Mouse (Mus musculus): Measurements from ENCODE around the gene Ttc29. TPM values are rescaled to one million over a fixed set of nuclear protein-coding genes. Genes with fewer than 3 reads are reported as not detected.

Gene Ttc29
- polyA plus RNA-seq, 1 experiment: not detected

GRCm38 (mm10) chr8:78317666-78318065 is 104.6 kb downstream of the Ttc29 start:
- no peak for TF ChIP-seq CTCF (IDR thresholded peaks at IDR 0.05; ENCODE audit: borderline replicate concordance, control insufficient read depth, extremely low read depth, insufficient read depth, low read length, poor library complexity)
- no peak for TF ChIP-seq POLR2A (IDR thresholded peaks at IDR 0.05; ENCODE audit: control insufficient read depth, extremely low read depth, insufficient read depth, low read length, poor library complexity)
- no peak overlapping the region for H3K27ac ChIP-seq (ENCODE audit: control insufficient read depth, insufficient read depth, low read length)
- no peaks in the 10 kb centered on the region for H3K27me3 ChIP-seq (ENCODE audit: control insufficient read depth, insufficient read depth, low read length)
- no peak overlapping the region for H3K4me3 ChIP-seq (ENCODE audit: control insufficient read depth, insufficient read depth, low read length)
- H3K4me1 ChIP-seq (replicated peaks; ENCODE audit: control insufficient read depth, insufficient read depth, low read length): no peaks in the 10 kb centered on the region
- H3K36me3 ChIP-seq (ENCODE audit: control insufficient read depth, insufficient read depth, low read length): no peaks in the 10 kb centered on the region
- DNase-seq: no peak
- whole genome bisulfite sequencing: 89% methylated on average over 2 of the region's 2 CpGs

DNA sequence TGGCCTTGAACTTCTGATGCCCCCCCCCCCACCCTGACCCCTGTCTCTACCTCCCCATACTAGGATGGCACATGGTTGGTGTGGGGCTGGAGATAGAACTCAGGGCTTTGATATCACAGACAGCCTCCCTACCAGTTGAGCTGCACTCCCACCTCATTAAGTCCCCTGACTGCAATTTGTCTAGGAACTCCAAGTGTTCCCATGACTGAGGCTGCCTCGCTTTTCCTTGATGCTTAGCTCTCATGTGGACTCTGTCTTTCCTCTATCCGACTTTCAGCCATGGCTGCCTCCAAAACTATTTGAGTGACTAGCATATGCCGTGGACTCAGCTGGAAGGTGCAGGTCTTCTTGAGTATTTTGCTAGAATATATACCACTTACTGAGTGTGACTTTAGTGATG is 110.3 kb downstream of the Ttc29 start:
- no peak overlapping the region for H3K27ac ChIP-seq (ENCODE audit: control insufficient read depth, insufficient read depth, low read length)
- H3K36me3 ChIP-seq (ENCODE audit: control insufficient read depth, insufficient read depth, low read length): no peaks in the 10 kb centered on the region
- WGBS: 93% methylated on average over 3 of the region's 3 CpGs

GRCm38 (mm10) chr8:78340689-78341529 is 127.8 kb downstream of the Ttc29 start:
- H3K36me3 ChIP-seq (ENCODE audit: control insufficient read depth, insufficient read depth, low read length): no peaks in the 10 kb centered on the region
- no peaks in the 10 kb centered on the region for H3K4me1 ChIP-seq (replicated peaks; ENCODE audit: control insufficient read depth, insufficient read depth, low read length)
- DNase-seq: no peak
- no peaks in the 10 kb centered on the region for H3K27me3 ChIP-seq (ENCODE audit: control insufficient read depth, insufficient read depth, low read length)
- no peak overlapping the region for H3K4me3 ChIP-seq (ENCODE audit: control insufficient read depth, insufficient read depth, low read length)
- WGBS: 59% methylated on average over 11 of the region's 11 CpGs
- TF ChIP-seq POLR2A (IDR thresholded peaks at IDR 0.05; ENCODE audit: control insufficient read depth, extremely low read depth, insufficient read depth, low read length, poor library complexity) (no peak), CTCF (IDR thresholded peaks at IDR 0.05; ENCODE audit: borderline replicate concordance, control insufficient read depth, extremely low read depth, insufficient read depth, low read length, poor library complexity) (no peak)
- no peak overlapping the region for H3K27ac ChIP-seq (ENCODE audit: control insufficient read depth, insufficient read depth, low read length)

More for the DNA sequence above, 110.3 kb downstream of the Ttc29 start:
- no peaks in the 10 kb centered on the region for H3K27me3 ChIP-seq (ENCODE audit: control insufficient read depth, insufficient read depth, low read length)
- no peak for DNase-seq
- no peak overlapping the region for H3K4me3 ChIP-seq (ENCODE audit: control insufficient read depth, insufficient read depth, low read length)
- TF ChIP-seq POLR2A (IDR thresholded peaks at IDR 0.05; ENCODE audit: control insufficient read depth, extremely low read depth, insufficient read depth, low read length, poor library complexity): no peak
- no peak for TF ChIP-seq CTCF (IDR thresholded peaks at IDR 0.05; ENCODE audit: borderline replicate concordance, control insufficient read depth, extremely low read depth, insufficient read depth, low read length, poor library complexity)
- H3K4me1 ChIP-seq (replicated peaks; ENCODE audit: control insufficient read depth, insufficient read depth, low read length): no peaks in the 10 kb centered on the region

DNA sequence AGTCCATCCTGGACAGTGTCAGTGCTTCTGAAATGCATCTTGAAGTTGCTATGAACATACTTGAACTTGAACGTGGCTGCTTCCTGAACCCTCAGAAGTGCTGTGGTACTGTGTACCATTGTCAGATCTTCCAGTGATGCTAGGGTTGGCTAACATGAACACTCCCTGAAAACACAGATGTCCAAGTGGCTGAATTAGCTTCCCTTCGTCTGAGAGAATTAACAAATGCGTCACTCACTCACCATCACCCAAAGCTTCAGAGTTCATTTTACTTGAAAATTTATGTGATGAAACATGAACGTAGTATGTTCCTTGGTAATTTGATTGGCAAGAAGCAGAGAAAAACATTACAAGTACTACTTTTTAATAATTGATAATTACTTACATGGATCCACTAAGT is 129.1 kb downstream of the Ttc29 start:
- 82% methylated on average over 4 of the region's 4 CpGs for WGBS
- no peaks in the 10 kb centered on the region for H3K4me1 ChIP-seq (replicated peaks; ENCODE audit: control insufficient read depth, insufficient read depth, low read length)

DNA sequence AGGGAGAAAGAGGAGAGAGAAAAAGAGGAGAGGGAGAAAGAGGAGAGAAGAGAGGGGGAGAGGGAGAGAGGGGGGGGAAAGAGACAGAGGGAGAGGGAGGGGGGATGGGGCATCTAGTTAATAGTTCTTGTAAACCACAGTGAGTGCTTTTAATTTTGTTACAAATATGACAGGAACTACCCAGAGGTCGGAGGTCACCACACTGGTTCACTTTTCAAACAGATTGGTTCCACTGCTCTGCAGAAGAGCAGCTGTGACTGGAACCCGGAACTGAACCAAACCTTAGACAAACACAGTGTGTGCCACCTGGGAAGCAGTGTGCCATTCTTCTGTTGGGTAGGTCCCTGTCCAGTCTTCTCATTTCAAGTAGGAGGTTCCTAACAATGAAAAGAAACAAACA is 130.9 kb downstream of the Ttc29 start:
- no peak overlapping the region for H3K4me3 ChIP-seq (ENCODE audit: control insufficient read depth, insufficient read depth, low read length)
- H3K27me3 ChIP-seq (ENCODE audit: control insufficient read depth, insufficient read depth, low read length): no peaks in the 10 kb centered on the region
- H3K4me1 ChIP-seq (replicated peaks; ENCODE audit: control insufficient read depth, insufficient read depth, low read length): no peaks in the 10 kb centered on the region
- no peak overlapping the region for H3K27ac ChIP-seq (ENCODE audit: control insufficient read depth, insufficient read depth, low read length)
- no peak for DNase-seq
- no peaks in the 10 kb centered on the region for H3K36me3 ChIP-seq (ENCODE audit: control insufficient read depth, insufficient read depth, low read length)
- WGBS: 81% methylated on average over 2 of the region's 2 CpGs
- TF ChIP-seq CTCF (IDR thresholded peaks at IDR 0.05; ENCODE audit: borderline replicate concordance, control insufficient read depth, extremely low read depth, insufficient read depth, low read length, poor library complexity) (no peak), POLR2A (IDR thresholded peaks at IDR 0.05; ENCODE audit: control insufficient read depth, extremely low read depth, insufficient read depth, low read length, poor library complexity) (no peak)

More for the DNA sequence above, 129.1 kb downstream of the Ttc29 start:
- no peak for TF ChIP-seq CTCF (IDR thresholded peaks at IDR 0.05; ENCODE audit: borderline replicate concordance, control insufficient read depth, extremely low read depth, insufficient read depth, low read length, poor library complexity)
- TF ChIP-seq POLR2A (IDR thresholded peaks at IDR 0.05; ENCODE audit: control insufficient read depth, extremely low read depth, insufficient read depth, low read length, poor library complexity): no peak
- no peak for DNase-seq
- Histone ChIP-seq H3K27ac (ENCODE audit: control insufficient read depth, insufficient read depth, low read length) (no peak overlapping the region), H3K36me3 (ENCODE audit: control insufficient read depth, insufficient read depth, low read length) (no peaks in the 10 kb centered on the region), H3K27me3 (ENCODE audit: control insufficient read depth, insufficient read depth, low read length) (no peaks in the 10 kb centered on the region), H3K4me3 (ENCODE audit: control insufficient read depth, insufficient read depth, low read length) (no peak overlapping the region)

- Histone ChIP-seq H3K4me1 (replicated peaks; ENCODE audit: control insufficient read depth, insufficient read depth, low read length) (no peaks in the 10 kb centered on the region), H3K36me3 (ENCODE audit: control insufficient read depth, insufficient read depth, low read length) (no peaks in the 10 kb centered on the region), H3K4me3 (ENCODE audit: control insufficient read depth, insufficient read depth, low read length) (no peak overlapping the region), H3K27me3 (ENCODE audit: control insufficient read depth, insufficient read depth, low read length) (no peaks in the 10 kb centered on the region), H3K27ac (ENCODE audit: control insufficient read depth, insufficient read depth, low read length) (no peak overlapping the region)
- no peak for TF ChIP-seq CTCF (IDR thresholded peaks at IDR 0.05; ENCODE audit: borderline replicate concordance, control insufficient read depth, extremely low read depth, insufficient read depth, low read length, poor library complexity)
- no peak for TF ChIP-seq POLR2A (IDR thresholded peaks at IDR 0.05; ENCODE audit: control insufficient read depth, extremely low read depth, insufficient read depth, low read length, poor library complexity)
- no peak for DNase-seq
- WGBS: 59% methylated on average over 7 of the region's 7 CpGs
Observed at GRCm38 (mm10) chr8:78345705-78346104, 132.6 kb downstream of the Ttc29 start.

Measured in thymus, adult 2 months (tissue).